Mouse (Mus musculus): ENCODE results near the gene Tex13b. TPM values are rescaled to one million over a fixed set of nuclear protein-coding genes. Genes with fewer than 3 reads are reported as not detected.
"Not testable (repeated sequence)": the region's sequence is repeated elsewhere in the genome, so short reads cannot be mapped to it uniquely, and the experiment has no call there.

The Tex13b gene
- polyA plus RNA-seq (2015; fragmentation: Nextera tagmentation; extraction: Ambion mirVana): not detected in 2 replicates

GRCm38 (mm10) chrX:140813312-140814006, at the start of gene Tex13b:
Tex13b (minus strand) TSS chrX:140813433.
- H3K4me2 ChIP-seq (ENCODE audit: low read depth, low read length): no peak within 1 kb of the TSS
- no peak within 1 kb of the TSS for H3K9ac ChIP-seq (ENCODE audit: low read depth, low read length)
- no peaks in the 10 kb centered on the region for H3K4me1 ChIP-seq (ENCODE audit: control insufficient read depth, insufficient read depth, low read length)
- H3K27ac ChIP-seq (ENCODE audit: low read length): no peak within 1 kb of the TSS
- H3K9me3 ChIP-seq (ENCODE audit: control insufficient read depth, low read length): no peaks in the 10 kb centered on the region
- ATAC-seq: no peak
- WGBS: 92% methylated on average over 22 of the region's 22 CpGs
- no peak within 1 kb of the TSS for H3K4me3 ChIP-seq (ENCODE audit: low read length)
- H3K36me3 ChIP-seq (ENCODE audit: control insufficient read depth, insufficient read depth, low read length): no peaks in the 10 kb centered on the region
- peaks cover 3% of the 10 kb centered on the region; the same call in 1 of the 2 replicates for H3K27me3 ChIP-seq (replicated peaks; ENCODE audit: control insufficient read depth, insufficient read depth, low read length)

- no peak overlapping the region for H3K4me2 ChIP-seq (ENCODE audit: low read depth, low read length)
- no peaks in the 10 kb centered on the region for H3K27me3 ChIP-seq (replicated peaks; ENCODE audit: control insufficient read depth, insufficient read depth, low read length)
- no peak overlapping the region for H3K4me3 ChIP-seq (ENCODE audit: low read length)
- no peaks in the 10 kb centered on the region for H3K4me1 ChIP-seq (ENCODE audit: control insufficient read depth, insufficient read depth, low read length)
- H3K36me3 ChIP-seq (ENCODE audit: control insufficient read depth, insufficient read depth, low read length): no peaks in the 10 kb centered on the region
- WGBS: 90% methylated on average over 6 of the region's 6 CpGs
- no peak overlapping the region for H3K9ac ChIP-seq (ENCODE audit: low read depth, low read length)
- ATAC-seq: no peak
- H3K9me3 ChIP-seq (ENCODE audit: control insufficient read depth, low read length): no peaks in the 10 kb centered on the region
- no peak overlapping the region for H3K27ac ChIP-seq (ENCODE audit: low read length)
These were observed 49.5 kb upstream of the Tex13b start for GRCm38 (mm10) chrX:140862760-140863159.

GRCm38 (mm10) chrX:140857445-140857844, 44.2 kb upstream of the Tex13b start:
- Histone ChIP-seq H3K27me3 (replicated peaks; ENCODE audit: control insufficient read depth, insufficient read depth, low read length) (no peaks in the 10 kb centered on the region), H3K36me3 (ENCODE audit: control insufficient read depth, insufficient read depth, low read length) (no peaks in the 10 kb centered on the region), H3K4me3 (ENCODE audit: low read length) (no peak overlapping the region), H3K9ac (ENCODE audit: low read depth, low read length) (no peak overlapping the region), H3K27ac (ENCODE audit: low read length) (no peak overlapping the region), H3K4me1 (ENCODE audit: control insufficient read depth, insufficient read depth, low read length) (no peaks in the 10 kb centered on the region), H3K9me3 (ENCODE audit: control insufficient read depth, low read length) (no peaks in the 10 kb centered on the region), H3K4me2 (ENCODE audit: low read depth, low read length) (no peak overlapping the region)
- no peak for ATAC-seq
- 42% methylated on average over 2 of the region's 2 CpGs for WGBS

GRCm38 (mm10) chrX:140857040-140857439, 43.8 kb upstream of the Tex13b start:
- not testable (repeated sequence) for H3K9ac ChIP-seq (ENCODE audit: low read depth, low read length); H3K36me3 ChIP-seq (ENCODE audit: control insufficient read depth, insufficient read depth, low read length); H3K4me1 ChIP-seq (ENCODE audit: control insufficient read depth, insufficient read depth, low read length); H3K4me2 ChIP-seq (ENCODE audit: low read depth, low read length); H3K27ac ChIP-seq (ENCODE audit: low read length); ATAC-seq; H3K27me3 ChIP-seq (replicated peaks; ENCODE audit: control insufficient read depth, insufficient read depth, low read length); H3K4me3 ChIP-seq (ENCODE audit: low read length); H3K9me3 ChIP-seq (ENCODE audit: control insufficient read depth, low read length)
- WGBS: 59% methylated on average over 5 of the region's 5 CpGs

- Histone ChIP-seq H3K27me3 (replicated peaks; ENCODE audit: control insufficient read depth, insufficient read depth, low read length) (no peaks in the 10 kb centered on the region), H3K36me3 (ENCODE audit: control insufficient read depth, insufficient read depth, low read length) (no peaks in the 10 kb centered on the region), H3K27ac (ENCODE audit: low read length) (no peak overlapping the region), H3K4me3 (ENCODE audit: low read length) (no peak overlapping the region), H3K9ac (ENCODE audit: low read depth, low read length) (no peak overlapping the region), H3K9me3 (ENCODE audit: control insufficient read depth, low read length) (no peaks in the 10 kb centered on the region), H3K4me1 (ENCODE audit: control insufficient read depth, insufficient read depth, low read length) (no peaks in the 10 kb centered on the region), H3K4me2 (ENCODE audit: low read depth, low read length) (no peak overlapping the region)
- WGBS: 73% methylated on average over 3 of the region's 3 CpGs
- ATAC-seq: no peak
These were observed 41.3 kb upstream of the Tex13b start for GRCm38 (mm10) chrX:140854561-140854960.

- not testable (repeated sequence) for H3K4me1 ChIP-seq (ENCODE audit: control insufficient read depth, insufficient read depth, low read length); H3K9me3 ChIP-seq (ENCODE audit: control insufficient read depth, low read length); H3K4me3 ChIP-seq (ENCODE audit: low read length); ATAC-seq; H3K27ac ChIP-seq (ENCODE audit: low read length); H3K9ac ChIP-seq (ENCODE audit: low read depth, low read length); H3K27me3 ChIP-seq (replicated peaks; ENCODE audit: control insufficient read depth, insufficient read depth, low read length); H3K4me2 ChIP-seq (ENCODE audit: low read depth, low read length); H3K36me3 ChIP-seq (ENCODE audit: control insufficient read depth, insufficient read depth, low read length)
- WGBS: 57% methylated on average over 1 of the region's 1 CpGs
These were observed 32.2 kb upstream of the Tex13b start for GRCm38 (mm10) chrX:140845401-140845800.

GRCm38 (mm10) chrX:140839887-140840286, 26.7 kb upstream of the Tex13b start:
- Histone ChIP-seq H3K9me3 (ENCODE audit: control insufficient read depth, low read length) (no peaks in the 10 kb centered on the region), H3K36me3 (ENCODE audit: control insufficient read depth, insufficient read depth, low read length) (no peaks in the 10 kb centered on the region), H3K27me3 (replicated peaks; ENCODE audit: control insufficient read depth, insufficient read depth, low read length) (peaks cover 11% of the 10 kb centered on the region; the same call in 1 of the 2 replicates), H3K4me3 (ENCODE audit: low read length) (no peak overlapping the region), H3K27ac (ENCODE audit: low read length) (no peak overlapping the region), H3K4me1 (ENCODE audit: control insufficient read depth, insufficient read depth, low read length) (no peaks in the 10 kb centered on the region), H3K4me2 (ENCODE audit: low read depth, low read length) (no peak overlapping the region), H3K9ac (ENCODE audit: low read depth, low read length) (no peak overlapping the region)
- WGBS: 68% methylated on average over 4 of the region's 4 CpGs
- ATAC-seq: no peak

GRCm38 (mm10) chrX:140838077-140838476, 24.8 kb upstream of the Tex13b start:
- no peak overlapping the region for H3K27ac ChIP-seq (ENCODE audit: low read length)
- H3K9me3 ChIP-seq (ENCODE audit: control insufficient read depth, low read length): no peaks in the 10 kb centered on the region
- H3K27me3 ChIP-seq (replicated peaks; ENCODE audit: control insufficient read depth, insufficient read depth, low read length): peaks cover 9% of the 10 kb centered on the region; the same call in 1 of the 2 replicates
- H3K4me2 ChIP-seq (ENCODE audit: low read depth, low read length): no peak overlapping the region
- H3K36me3 ChIP-seq (ENCODE audit: control insufficient read depth, insufficient read depth, low read length): no peaks in the 10 kb centered on the region
- no peak for ATAC-seq
- no peak overlapping the region for H3K9ac ChIP-seq (ENCODE audit: low read depth, low read length)
- WGBS: 88% methylated on average over 3 of the region's 3 CpGs
- no peaks in the 10 kb centered on the region for H3K4me1 ChIP-seq (ENCODE audit: control insufficient read depth, insufficient read depth, low read length)
- H3K4me3 ChIP-seq (ENCODE audit: low read length): no peak overlapping the region

- Histone ChIP-seq H3K27ac (ENCODE audit: low read length) (no peak overlapping the region), H3K4me3 (ENCODE audit: low read length) (no peak overlapping the region), H3K4me1 (ENCODE audit: control insufficient read depth, insufficient read depth, low read length) (no peaks in the 10 kb centered on the region), H3K36me3 (ENCODE audit: control insufficient read depth, insufficient read depth, low read length) (no peaks in the 10 kb centered on the region), H3K27me3 (replicated peaks; ENCODE audit: control insufficient read depth, insufficient read depth, low read length) (no peaks in the 10 kb centered on the region), H3K9ac (ENCODE audit: low read depth, low read length) (no peak overlapping the region), H3K4me2 (ENCODE audit: low read depth, low read length) (no peak overlapping the region), H3K9me3 (ENCODE audit: control insufficient read depth, low read length) (no peaks in the 10 kb centered on the region)
- 62% methylated on average over 4 of the region's 4 CpGs for WGBS
- ATAC-seq: no peak
These were observed 18.5 kb upstream of the Tex13b start for GRCm38 (mm10) chrX:140831706-140832105.

- no peak overlapping the region for H3K9ac ChIP-seq (ENCODE audit: low read depth, low read length)
- H3K27me3 ChIP-seq (replicated peaks; ENCODE audit: control insufficient read depth, insufficient read depth, low read length): peaks cover 3% of the 10 kb centered on the region; the same call in 1 of the 2 replicates
- H3K27ac ChIP-seq (ENCODE audit: low read length): no peak overlapping the region
- no peaks in the 10 kb centered on the region for H3K36me3 ChIP-seq (ENCODE audit: control insufficient read depth, insufficient read depth, low read length)
- no peak overlapping the region for H3K4me3 ChIP-seq (ENCODE audit: low read length)
- ATAC-seq: no peak
- H3K9me3 ChIP-seq (ENCODE audit: control insufficient read depth, low read length): no peaks in the 10 kb centered on the region
- WGBS: 70% methylated on average over 17 of the region's 17 CpGs
- H3K4me2 ChIP-seq (ENCODE audit: low read depth, low read length): no peak overlapping the region
- H3K4me1 ChIP-seq (ENCODE audit: control insufficient read depth, insufficient read depth, low read length): no peaks in the 10 kb centered on the region
These were observed 9.1 kb upstream of the Tex13b start for GRCm38 (mm10) chrX:140822295-140822694.
